Mouse (Mus musculus) small intestine, adult 10 weeks (tissue): ENCODE measurements around the gene Sprr2a2. TPM values are rescaled to one million over a fixed set of nuclear protein-coding genes. Genes with fewer than 3 reads are reported as not detected.

Experiments
- polyA plus RNA-seq: library from polyadenylated mRNA; stranded (reverse); fragments of 350-450 nt; fragmentation: Illumina TruSeq; extraction: RNeasy Lipid Tissue Mini Kit (QIAGEN cat#74804); gene quantifications from one replicate; pipeline ENCODE4 v1.2.3, GENCODE M21; 2014; ENCODE audit warnings: low replicate concordance

Gene Sprr2a2
- 459 TPM for polyA plus RNA-seq

DNA sequence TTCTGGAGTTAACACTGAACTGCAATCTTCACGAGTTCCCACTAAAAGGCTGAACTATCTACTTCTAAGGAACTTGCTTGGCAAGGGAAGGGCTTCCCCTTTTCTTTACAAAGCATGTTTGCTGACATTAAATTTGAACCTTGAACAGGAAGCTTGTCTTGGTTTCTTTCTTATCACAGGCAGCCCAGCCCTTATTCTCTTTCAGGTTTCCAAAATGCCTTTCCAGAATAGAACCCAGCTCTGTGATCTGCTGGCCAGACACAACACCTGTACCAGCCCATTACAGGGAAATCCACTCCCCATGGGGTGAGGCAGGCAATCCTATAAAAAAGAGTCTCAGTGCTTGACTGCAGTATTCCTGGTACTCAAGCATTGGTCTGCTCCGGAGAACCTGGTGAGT lies at the start of gene Sprr2a2, which contains the start of gene Sprr2a1:
Gene Sprr2a2, plus strand, starts transcription at position 352 of the 400 bp plus-strand sequence.
Gene Sprr2a1, plus strand, starts transcription at position 231 of the 400 bp plus-strand sequence.

DNA sequence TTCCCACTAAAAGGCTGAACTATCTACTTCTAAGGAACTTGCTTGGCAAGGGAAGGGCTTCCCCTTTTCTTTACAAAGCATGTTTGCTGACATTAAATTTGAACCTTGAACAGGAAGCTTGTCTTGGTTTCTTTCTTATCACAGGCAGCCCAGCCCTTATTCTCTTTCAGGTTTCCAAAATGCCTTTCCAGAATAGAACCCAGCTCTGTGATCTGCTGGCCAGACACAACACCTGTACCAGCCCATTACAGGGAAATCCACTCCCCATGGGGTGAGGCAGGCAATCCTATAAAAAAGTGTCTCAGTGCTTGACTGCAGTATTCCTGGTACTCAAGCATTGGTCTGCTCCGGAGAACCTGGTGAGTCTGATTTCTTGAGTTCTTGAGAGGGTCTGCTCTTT lies 69.4 kb downstream of the Sprr2a2 start, which contains the start of gene Sprr2a3:
Gene Sprr2a3, plus strand, starts transcription at position 317 of the 400 bp plus-strand sequence.

Other genes starting within 250 kb of the Sprr2a2 start
- gene Pglyrp3, start 201.3 kb upstream of the Sprr2a2 start, polyA plus RNA-seq, result not detected
- gene Lor, start 132.8 kb upstream of the Sprr2a2 start, polyA plus RNA-seq, result not detected
- gene Prr9, start 92.0 kb upstream of the Sprr2a2 start, polyA plus RNA-seq, result not detected
- gene Lelp1, start 73.2 kb upstream of the Sprr2a2 start, polyA plus RNA-seq, result not detected
- 193 TPM for gene Sprr2a1, start 121 bp upstream of the Sprr2a2 start, polyA plus RNA-seq
- 13.9 TPM for gene Sprr2a3, start 69.5 kb downstream of the Sprr2a2 start, polyA plus RNA-seq
- gene Sprr2b, start 100.7 kb downstream of the Sprr2a2 start, polyA plus RNA-seq, result not detected
- not detected for gene Sprr2d, start 123.2 kb downstream of the Sprr2a2 start, polyA plus RNA-seq
- not detected for gene Sprr2e, start 136.2 kb downstream of the Sprr2a2 start, polyA plus RNA-seq
- gene Sprr2f, start 149.3 kb downstream of the Sprr2a2 start, polyA plus RNA-seq, result not detected
- gene Sprr2h, start 169.8 kb downstream of the Sprr2a2 start, polyA plus RNA-seq, result not detected
- gene Sprr2i, start 192.1 kb downstream of the Sprr2a2 start, polyA plus RNA-seq, result not detected
- not detected for gene Sprr2j-ps, start 202.2 kb downstream of the Sprr2a2 start, polyA plus RNA-seq
- 5.0 TPM for gene Gm9774, start 213.5 kb downstream of the Sprr2a2 start, polyA plus RNA-seq
- gene Sprr2k, start 216.7 kb downstream of the Sprr2a2 start, polyA plus RNA-seq, result not detected
- gene Sprr1b, start 222.9 kb downstream of the Sprr2a2 start, polyA plus RNA-seq, result not detected
- not detected for gene Sprr3, start 242.8 kb downstream of the Sprr2a2 start, polyA plus RNA-seq